Mouse (Mus musculus) embryonic fibroblast, embryonic 13.5 days (primary cell): Measurements from ENCODE around the gene Dcpp2. TPM values are rescaled to one million over a fixed set of nuclear protein-coding genes. Genes with fewer than 3 reads are reported as not detected.
"Not testable (repeated sequence)": the region's sequence is repeated elsewhere in the genome, so short reads cannot be mapped to it uniquely, and the experiment has no call there.

Experiments
- H3K27ac ChIP-seq: 2 replicates; pipeline ENCODE4 v1.5.1; 2012; ENCODE audit warnings: low read length, control low read depth, inconsistent platforms; ENCODE audit not compliant: insufficient read depth
- H3K4me1 ChIP-seq: 2 replicates; pipeline ENCODE4 v1.6.1; 2011; ENCODE audit warnings: low read length; ENCODE audit not compliant: control insufficient read depth, insufficient read depth
- H3K4me3 ChIP-seq: 2 replicates; pipeline ENCODE4 v1.5.1; 2011; ENCODE audit warnings: mild to moderate bottlenecking, control low read depth, low read length; ENCODE audit not compliant: insufficient read depth
- CTCF ChIP-seq: IDR thresholded peaks from 2 replicates; pipeline ENCODE4 v1.5.1; 2011; ENCODE audit warnings: mild to moderate bottlenecking, control low read depth, low read length, moderate library complexity, borderline replicate concordance; ENCODE audit not compliant: insufficient read depth
- POLR2A ChIP-seq: IDR thresholded peaks from 2 replicates; pipeline ENCODE4 v1.6.1; 2011; ENCODE audit warnings: low read depth, mild to moderate bottlenecking, control low read depth, low read length, moderate library complexity
- polyA plus RNA-seq: library from polyadenylated mRNA; stranded (reverse); fragments of >200 nt; gene quantifications from 2 replicates; pipeline ENCODE4 v1.2.4, GENCODE M21; 2011; ENCODE audit warnings: low read depth; ENCODE audit not compliant: missing spikeins, insufficient read length

Gene Dcpp2
- polyA plus RNA-seq, 1 experiment = not detected

DNA sequence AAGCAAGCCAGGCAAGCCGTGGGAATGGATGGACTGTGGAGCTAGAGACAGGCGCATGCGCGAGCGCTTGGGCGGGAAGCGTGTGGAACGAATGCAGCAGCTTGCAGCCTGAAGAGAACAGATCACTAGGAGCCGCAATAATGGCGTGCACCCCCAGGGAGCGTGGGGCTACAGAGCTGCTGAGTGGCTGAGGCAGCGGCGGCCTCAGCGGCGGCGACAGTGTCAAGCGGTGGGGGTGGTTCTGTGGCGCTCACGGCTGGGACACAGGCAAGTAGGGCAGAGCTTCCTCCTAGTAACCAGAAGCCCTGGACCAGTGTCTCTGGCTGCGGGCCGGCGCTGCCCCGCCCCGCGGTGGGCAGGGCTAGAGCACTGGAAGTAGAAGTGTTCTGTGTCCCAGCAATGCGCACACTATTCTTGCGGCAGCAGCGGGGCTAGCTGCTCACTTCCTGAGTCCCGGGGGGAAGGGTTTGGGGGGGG is 43.9 kb downstream of the Dcpp2 start:
- H3K4me1 ChIP-seq = peaks cover 4% of the 10 kb centered on the region; the same call in 1 of the 2 replicates
- peak overlapping the region; percentile 61 for H3K4me3 ChIP-seq
- TF ChIP-seq POLR2A (peak; percentile 78), CTCF (no peak)
- H3K27ac ChIP-seq = peak overlapping the region; percentile 7; the same call in 1 of the 2 replicates

DNA sequence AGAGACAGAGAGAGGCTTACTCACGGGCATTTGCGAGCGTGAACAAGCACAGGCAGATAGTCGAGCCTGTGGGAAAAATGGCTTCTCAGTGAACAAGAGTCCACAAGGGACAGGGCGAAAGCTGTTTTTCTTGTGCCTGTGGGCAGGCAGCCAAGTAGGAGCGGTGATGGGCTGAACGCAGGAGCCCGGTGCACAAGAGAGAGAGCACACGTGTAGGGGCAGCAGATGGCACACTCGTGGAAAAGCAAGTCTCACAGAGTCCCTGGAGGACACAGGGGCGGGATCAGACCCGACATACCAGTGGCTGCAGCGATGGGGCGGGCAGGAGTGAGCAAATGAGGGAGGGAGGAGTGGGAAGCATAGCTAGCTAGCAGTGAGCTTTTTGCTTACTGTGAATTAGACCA is 44.4 kb downstream of the Dcpp2 start:
- TF ChIP-seq POLR2A = peak; percentile 65
- no peak for TF ChIP-seq CTCF
- Histone ChIP-seq H3K4me1 (peaks cover 4% of the 10 kb centered on the region; the same call in 1 of the 2 replicates), H3K27ac (peak overlapping the region; percentile 56), H3K4me3 (peak overlapping the region; percentile 61)

- Histone ChIP-seq H3K4me3 (no peak overlapping the region), H3K4me1 (no peaks in the 10 kb centered on the region), H3K27ac (no peak overlapping the region)
- TF ChIP-seq POLR2A = no peak
- no peak for TF ChIP-seq CTCF
Measured at GRCm38 (mm10) chr17:23931157-23931556, 50.5 kb downstream of the Dcpp2 start.

GRCm38 (mm10) chr17:23941372-23941771 is 60.7 kb downstream of the Dcpp2 start, which contains the start of gene Sbp:
Sbp (plus strand) TSS chr17:23941672.
- no peak for TF ChIP-seq POLR2A
- TF ChIP-seq CTCF = no peak
- no peaks in the 10 kb centered on the region for H3K4me1 ChIP-seq
- H3K27ac ChIP-seq = no peak within 1 kb of the TSS
- no peak within 1 kb of the TSS for H3K4me3 ChIP-seq

- not testable (repeated sequence) for H3K4me1 ChIP-seq, H3K4me3 ChIP-seq, H3K27ac ChIP-seq
Measured at GRCm38 (mm10) chr17:23947486-23947885, 66.8 kb downstream of the Dcpp2 start.

- H3K27ac ChIP-seq = no peak overlapping the region
- H3K4me1 ChIP-seq = no peaks in the 10 kb centered on the region
- no peak for TF ChIP-seq POLR2A
- no peak for TF ChIP-seq CTCF
- no peak overlapping the region for H3K4me3 ChIP-seq
Measured at GRCm38 (mm10) chr17:23949068-23949467, 68.4 kb downstream of the Dcpp2 start.

Other genes starting within 250 kb of the Dcpp2 start
- 0.30 and 0.50 TPM in 2 replicates for gene Mmp25, start 235.6 kb upstream of the Dcpp2 start, polyA plus RNA-seq
- gene Bicdl2, start 220.4 kb upstream of the Dcpp2 start, polyA plus RNA-seq = not detected in 2 replicates
- gene Hcfc1r1, start 207.3 kb upstream of the Dcpp2 start, polyA plus RNA-seq = 146 and 164 TPM in 2 replicates
- gene Thoc6, start 207.0 kb upstream of the Dcpp2 start, polyA plus RNA-seq = 15.7 and 20.1 TPM in 2 replicates
- gene Tnfrsf12a, start 203.4 kb upstream of the Dcpp2 start, polyA plus RNA-seq = 126 and 221 TPM in 2 replicates
- gene Cldn6, start 201.6 kb upstream of the Dcpp2 start, polyA plus RNA-seq = not detected in 2 replicates
- gene Cldn9, start 196.9 kb upstream of the Dcpp2 start, polyA plus RNA-seq = not detected in 2 replicates
- not detected in 2 replicates for gene 1520401A03Rik, start 158.1 kb upstream of the Dcpp2 start, polyA plus RNA-seq
- gene Pkmyt1, start 154.5 kb upstream of the Dcpp2 start, polyA plus RNA-seq = 9.2 and 10.9 TPM in 2 replicates
- gene Paqr4, start 140.0 kb upstream of the Dcpp2 start, polyA plus RNA-seq = 5.1 and 6.3 TPM in 2 replicates
- not detected in 2 replicates for gene Kremen2, start 135.0 kb upstream of the Dcpp2 start, polyA plus RNA-seq
- 29.3 and 33.0 TPM in 2 replicates for gene Flywch1, start 109.3 kb upstream of the Dcpp2 start, polyA plus RNA-seq
- 2.2 and 2.8 TPM in 2 replicates for gene Flywch2, start 94.8 kb upstream of the Dcpp2 start, polyA plus RNA-seq
- 264 and 303 TPM in 2 replicates for gene Srrm2, start 90.3 kb upstream of the Dcpp2 start, polyA plus RNA-seq
- 303 and 364 TPM in 2 replicates for gene Elob, start 51.7 kb upstream of the Dcpp2 start, polyA plus RNA-seq
- not detected in 2 replicates for gene Prss33, start 44.8 kb upstream of the Dcpp2 start, polyA plus RNA-seq
- gene Prss32, start 37.0 kb upstream of the Dcpp2 start, polyA plus RNA-seq = not detected in 2 replicates
- not detected in 2 replicates for gene Prss41, start 36.7 kb upstream of the Dcpp2 start, polyA plus RNA-seq
- not detected in 2 replicates for gene Prss21, start 12.8 kb upstream of the Dcpp2 start, polyA plus RNA-seq
- gene Dcpp1, start within 50 bp of the Dcpp2 start, polyA plus RNA-seq = not detected in 2 replicates
- gene Dcpp3, start 36.6 kb downstream of the Dcpp2 start, polyA plus RNA-seq = not detected in 2 replicates
- not detected in 2 replicates for gene Sbp, start 60.8 kb downstream of the Dcpp2 start, polyA plus RNA-seq
- gene Sbpl, start 74.4 kb downstream of the Dcpp2 start, polyA plus RNA-seq = not detected in 2 replicates
- gene Prss30, start 99.7 kb downstream of the Dcpp2 start, polyA plus RNA-seq = not detected in 2 replicates
- gene Prss22, start 117.2 kb downstream of the Dcpp2 start, polyA plus RNA-seq = 0.62 TPM in 1 of 2 replicates, not detected in the other
- 0.42 TPM in 1 of 2 replicates, not detected in the other for gene Prss27, start 157.3 kb downstream of the Dcpp2 start, polyA plus RNA-seq
- gene Kctd5, start 192.6 kb downstream of the Dcpp2 start, polyA plus RNA-seq = 80.8 and 83.2 TPM in 2 replicates